Comparison of ENCODE assay signal across 8 mouse cellular contexts in genomic region chr15:80024331-80025313, GRCm38 (mm10). TPM values are rescaled to one million over a fixed set of nuclear protein-coding genes. Genes with fewer than 3 reads are reported as not detected.
DNase-seq lines count a peak whose midpoint lies in the region; ATAC-seq lines count a peak whose summit lies in the region.

No protein-coding gene starts in this region.

- no peaks in the 10 kb centered on the region for H3K36me3 ChIP-seq in neural tube, embryonic 13.5 days
- no peaks in the 10 kb centered on the region for H3K36me3 ChIP-seq in neural tube, embryonic 15.5 days
- H3K36me3 ChIP-seq in hindbrain, embryonic 12.5 days, result no peaks in the 10 kb centered on the region
- no peaks in the 10 kb centered on the region for H3K36me3 ChIP-seq in forebrain, embryonic 15.5 days

- peak; percentile 68 for ATAC-seq in frontal cortex, adult (ENCODE audit: low TSS enrichment)
- no peak; the same call in 1 of the 2 replicates for ATAC-seq in neural tube, embryonic 13.5 days (ENCODE audit: low read depth)
- ATAC-seq in neural tube, embryonic 15.5 days (ENCODE audit: low FRiP score), result no peak
- no peak for ATAC-seq in hindbrain, embryonic 12.5 days (ENCODE audit: low FRiP score)
- no peak for ATAC-seq in forebrain, embryonic 15.5 days (replicated peaks)

- no peak for DNase-seq in frontal cortex, postnatal 10 days (ENCODE audit: low spot score in 2 of 2)
- peak; percentile 85 for DNase-seq in skeletal muscle tissue, adult 2 months (ENCODE audit: low read depth, low spot score)
- no peak for DNase-seq in urinary bladder, postnatal 4 days (ENCODE audit: low spot score in 2 of 2)

- H3K9ac ChIP-seq in neural tube, embryonic 13.5 days, result no peak overlapping the region
- H3K9ac ChIP-seq in neural tube, embryonic 15.5 days (replicated peaks), result no peak overlapping the region
- H3K9ac ChIP-seq in hindbrain, embryonic 12.5 days, result 0 out of 2 replicates have a peak overlapping the region, but pooled peaks have one; percentile 13
- no peak overlapping the region for H3K9ac ChIP-seq in forebrain, embryonic 15.5 days (replicated peaks)

- WGBS in neural tube, embryonic 13.5 days, result 45% methylated on average over 11 of the region's 11 CpGs
- 50% methylated on average over 11 of the region's 11 CpGs for WGBS in neural tube, embryonic 15.5 days
- WGBS in hindbrain, embryonic 12.5 days, result 43% methylated on average over 11 of the region's 11 CpGs
- WGBS in forebrain, embryonic 15.5 days, result 39% methylated on average over 11 of the region's 11 CpGs

- no peaks in the 10 kb centered on the region for H3K9me3 ChIP-seq in neural tube, embryonic 13.5 days
- no peaks in the 10 kb centered on the region for H3K9me3 ChIP-seq in neural tube, embryonic 15.5 days (replicated peaks)
- no peaks in the 10 kb centered on the region for H3K9me3 ChIP-seq in hindbrain, embryonic 12.5 days (replicated peaks)
- H3K9me3 ChIP-seq in forebrain, embryonic 15.5 days, result no peaks in the 10 kb centered on the region

- no peak overlapping the region for H3K4me2 ChIP-seq in neural tube, embryonic 13.5 days
- H3K4me2 ChIP-seq in neural tube, embryonic 15.5 days, result no peak overlapping the region
- H3K4me2 ChIP-seq in hindbrain, embryonic 12.5 days (replicated peaks), result no peak overlapping the region
- H3K4me2 ChIP-seq in forebrain, embryonic 15.5 days (replicated peaks), result no peak overlapping the region

- H3K4me1 ChIP-seq in neural tube, embryonic 13.5 days (replicated peaks), result peaks cover 18% of the 10 kb centered on the region
- peaks cover 16% of the 10 kb centered on the region for H3K4me1 ChIP-seq in neural tube, embryonic 15.5 days
- peaks cover 18% of the 10 kb centered on the region for H3K4me1 ChIP-seq in hindbrain, embryonic 12.5 days
- H3K4me1 ChIP-seq in forebrain, embryonic 15.5 days, result peaks cover 5% of the 10 kb centered on the region

- no peak overlapping the region for H3K4me3 ChIP-seq in neural tube, embryonic 13.5 days
- H3K4me3 ChIP-seq in neural tube, embryonic 15.5 days (replicated peaks), result no peak overlapping the region
- no peak overlapping the region for H3K4me3 ChIP-seq in hindbrain, embryonic 12.5 days
- H3K4me3 ChIP-seq in forebrain, embryonic 15.5 days, result no peak overlapping the region

- 0 out of 2 replicates have a peak overlapping the region, but pooled peaks have one; percentile 29 for H3K27ac ChIP-seq in neural tube, embryonic 13.5 days (replicated peaks)
- no peak overlapping the region for H3K27ac ChIP-seq in neural tube, embryonic 15.5 days (replicated peaks)
- no peak overlapping the region for H3K27ac ChIP-seq in hindbrain, embryonic 12.5 days
- H3K27ac ChIP-seq in forebrain, embryonic 15.5 days (replicated peaks), result no peak overlapping the region

- no peaks in the 10 kb centered on the region for H3K27me3 ChIP-seq in neural tube, embryonic 13.5 days
- H3K27me3 ChIP-seq in neural tube, embryonic 15.5 days (replicated peaks), result no peaks in the 10 kb centered on the region
- H3K27me3 ChIP-seq in hindbrain, embryonic 12.5 days, result peaks cover 11% of the 10 kb centered on the region; the same call in 1 of the 2 replicates
- no peaks in the 10 kb centered on the region for H3K27me3 ChIP-seq in forebrain, embryonic 15.5 days

RNA-seq across cellular contexts. Expression of gene Pdgfb, which starts 9.8 kb away (rescaled TPM):
- polyA plus RNA-seq in neural tube, embryonic 13.5 days (2015; fragmentation: Nextera tagmentation; extraction: Ambion mirVana), result 3.3 TPM in 2 replicates
- polyA plus RNA-seq in neural tube, embryonic 15.5 days (2015; fragmentation: Nextera tagmentation; extraction: Ambion mirVana), result 6.5 and 7.0 TPM in 2 replicates
- 2.5 and 3.2 TPM in 2 replicates for polyA plus RNA-seq in hindbrain, embryonic 12.5 days (2016; fragmentation: Nextera tagmentation; extraction: Ambion mirVana)
- 3.0 and 3.3 TPM in 2 replicates for polyA plus RNA-seq in forebrain, embryonic 15.5 days (2015; fragmentation: Nextera tagmentation; extraction: Ambion mirVana)

RNA-seq across cellular contexts. Expression of gene Cbx7, which starts 53.7 kb away (rescaled TPM):
- polyA plus RNA-seq in neural tube, embryonic 13.5 days (2015; fragmentation: Nextera tagmentation; extraction: Ambion mirVana), result 3.0 and 3.3 TPM in 2 replicates
- polyA plus RNA-seq in neural tube, embryonic 15.5 days (2015; fragmentation: Nextera tagmentation; extraction: Ambion mirVana), result 4.1 and 4.6 TPM in 2 replicates
- polyA plus RNA-seq in hindbrain, embryonic 12.5 days (2016; fragmentation: Nextera tagmentation; extraction: Ambion mirVana), result 3.1 and 4.2 TPM in 2 replicates
- polyA plus RNA-seq in forebrain, embryonic 15.5 days (2015; fragmentation: Nextera tagmentation; extraction: Ambion mirVana), result 3.6 TPM in 2 replicates
